Mouse (Mus musculus): ENCODE data around the gene 4930470P17Rik.
"Not testable (repeated sequence)": the region's sequence is repeated elsewhere in the genome, so short reads cannot be mapped to it uniquely, and the experiment has no call there.

4930470P17Rik gene

GRCm38 (mm10) chr2:170601917-170602316 lies at the start of gene 4930470P17Rik:
TSS of gene 4930470P17Rik (minus strand) at chr2:170602017.
- DNase-seq (ENCODE audit: low spot score in 2 of 2): no peak

GRCm38 (mm10) chr2:170651483-170651882 lies 49.7 kb upstream of the 4930470P17Rik start:
- DNase-seq (ENCODE audit: low spot score in 2 of 2): no peak

- DNase-seq (ENCODE audit: low spot score in 2 of 2): peak; percentile 47 to 51
Measured at GRCm38 (mm10) chr2:170648542-170648941, 46.7 kb upstream of the 4930470P17Rik start.

GRCm38 (mm10) chr2:170646201-170646600 lies 44.4 kb upstream of the 4930470P17Rik start:
- DNase-seq (ENCODE audit: low spot score in 2 of 2): no peak

GRCm38 (mm10) chr2:170642338-170642806 lies 40.6 kb upstream of the 4930470P17Rik start:
- no peak for DNase-seq (ENCODE audit: low spot score in 2 of 2)

GRCm38 (mm10) chr2:170640281-170640680 lies 38.5 kb upstream of the 4930470P17Rik start:
- DNase-seq (ENCODE audit: low spot score in 2 of 2): no peak

GRCm38 (mm10) chr2:170638746-170639145 lies 36.9 kb upstream of the 4930470P17Rik start:
- DNase-seq (ENCODE audit: low spot score in 2 of 2): no peak

- no peak for DNase-seq (ENCODE audit: low spot score in 2 of 2)
Measured at GRCm38 (mm10) chr2:170632998-170633622, 31.3 kb upstream of the 4930470P17Rik start.

GRCm38 (mm10) chr2:170632386-170632785 lies 30.6 kb upstream of the 4930470P17Rik start:
- DNase-seq (ENCODE audit: low spot score in 2 of 2): no peak

- no peak for DNase-seq (ENCODE audit: low spot score in 2 of 2)
Measured at GRCm38 (mm10) chr2:170631375-170631774, 29.6 kb upstream of the 4930470P17Rik start.

GRCm38 (mm10) chr2:170630553-170630952 lies 28.7 kb upstream of the 4930470P17Rik start:
- no peak for DNase-seq (ENCODE audit: low spot score in 2 of 2)

GRCm38 (mm10) chr2:170627991-170628390 lies 26.2 kb upstream of the 4930470P17Rik start:
- not testable (repeated sequence) for DNase-seq (ENCODE audit: low spot score in 2 of 2)

- not testable (repeated sequence) for DNase-seq (ENCODE audit: low spot score in 2 of 2)
Measured at GRCm38 (mm10) chr2:170624201-170624880, 22.5 kb upstream of the 4930470P17Rik start.

- DNase-seq (ENCODE audit: low spot score in 2 of 2): no peak
Measured at GRCm38 (mm10) chr2:170622985-170623384, 21.2 kb upstream of the 4930470P17Rik start.

- DNase-seq (ENCODE audit: low spot score in 2 of 2): no peak
Measured at GRCm38 (mm10) chr2:170618862-170619492, 17.2 kb upstream of the 4930470P17Rik start.

GRCm38 (mm10) chr2:170611794-170612193 lies 10.0 kb upstream of the 4930470P17Rik start:
- not testable (repeated sequence) for DNase-seq (ENCODE audit: low spot score in 2 of 2)

- no peak for DNase-seq (ENCODE audit: low spot score in 2 of 2)
Measured at GRCm38 (mm10) chr2:170601171-170601570, 646 bp downstream of the 4930470P17Rik start.

- no peak for DNase-seq (ENCODE audit: low spot score in 2 of 2)
Measured at GRCm38 (mm10) chr2:170597586-170597985, 4.2 kb downstream of the 4930470P17Rik start.

GRCm38 (mm10) chr2:170596726-170597125 lies 5.1 kb downstream of the 4930470P17Rik start:
- peak; percentile 56 to 77 for DNase-seq (ENCODE audit: low spot score in 2 of 2)

- no peak for DNase-seq (ENCODE audit: low spot score in 2 of 2)
Measured at GRCm38 (mm10) chr2:170592161-170592560, 9.7 kb downstream of the 4930470P17Rik start.

- no peak for DNase-seq (ENCODE audit: low spot score in 2 of 2)
Measured at GRCm38 (mm10) chr2:170588369-170588900, 13.4 kb downstream of the 4930470P17Rik start.

GRCm38 (mm10) chr2:170584678-170585077 lies 17.1 kb downstream of the 4930470P17Rik start:
- no peak for DNase-seq (ENCODE audit: low spot score in 2 of 2)
